Mouse (Mus musculus) adrenal gland, adult 8-10 months (tissue): Measurements from ENCODE around the gene Insyn1. TPM values are rescaled to one million over a fixed set of nuclear protein-coding genes. Genes with fewer than 3 reads are reported as not detected.

Experiments
- DNase-seq: peaks from one replicate; pipeline ENCODE4 v3.0.0; 2022
- total RNA-seq, 4 experiments: library from RNA; stranded (reverse); gene quantifications; 2 replicates each; pipeline ENCODE4 v1.2.4; 2022

Gene Insyn1
- 10 to 100 TPM; 10.8 to 13.7 (median 12.4) TPM for total RNA-seq

DNA sequence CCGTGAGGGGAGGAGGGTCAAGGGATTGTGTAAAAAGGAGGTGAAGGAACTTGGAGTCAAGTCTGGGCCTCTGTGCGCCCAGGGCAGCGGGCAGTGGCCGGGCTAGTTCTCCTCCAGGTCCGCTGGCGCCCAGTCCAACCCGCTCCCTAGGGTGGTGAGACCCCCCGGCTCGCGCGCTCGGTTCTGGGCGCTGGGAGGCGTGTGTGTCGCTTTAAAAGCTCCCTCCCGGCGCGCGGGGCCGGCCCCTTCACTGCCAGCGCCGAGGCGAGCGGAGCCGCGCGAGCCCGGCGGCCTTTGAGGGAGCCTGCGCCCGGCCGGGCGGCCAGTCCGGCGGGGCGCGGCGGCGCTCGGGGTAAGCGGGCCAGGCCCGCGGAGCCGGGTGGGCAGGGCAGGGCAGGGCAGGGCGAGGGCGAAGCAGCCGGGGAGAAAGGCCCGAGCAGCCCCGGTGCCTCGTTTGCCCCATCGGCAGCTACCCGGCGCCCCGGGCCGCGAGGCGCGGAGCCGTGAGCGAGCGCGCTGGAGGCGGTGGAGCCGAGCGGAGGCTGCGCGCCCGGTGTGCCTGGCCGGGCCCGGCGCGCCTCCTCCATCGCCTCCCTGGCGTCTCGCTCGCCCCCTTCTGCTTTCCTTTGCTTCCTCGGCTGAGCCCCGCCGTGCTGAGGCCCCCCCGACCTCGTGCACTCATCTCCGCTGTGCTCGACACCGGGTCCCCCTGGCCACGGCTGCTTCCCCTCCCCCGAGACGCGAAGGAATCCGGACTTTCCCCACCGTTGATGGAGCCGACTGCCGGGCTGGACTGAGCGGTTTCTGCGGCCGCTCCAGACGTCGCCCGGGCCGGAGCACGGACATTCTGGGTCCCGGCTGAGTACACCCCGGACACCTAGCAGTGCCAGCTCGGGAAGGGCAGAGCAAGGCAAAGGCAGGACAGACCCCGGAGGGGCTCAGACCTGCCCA is at the start of gene Insyn1:
Insyn1 (plus strand) TSS at position 753 of the 951 bp plus-strand sequence.
- peak; percentile 13 for DNase-seq

GRCm38 (mm10) chr9:58438921-58439396 is 49.4 kb upstream of the Insyn1 start:
- DNase-seq, result no peak

- peak; percentile 58 for DNase-seq
Measured at GRCm38 (mm10) chr9:58440100-58440499, 48.3 kb upstream of the Insyn1 start.

DNA sequence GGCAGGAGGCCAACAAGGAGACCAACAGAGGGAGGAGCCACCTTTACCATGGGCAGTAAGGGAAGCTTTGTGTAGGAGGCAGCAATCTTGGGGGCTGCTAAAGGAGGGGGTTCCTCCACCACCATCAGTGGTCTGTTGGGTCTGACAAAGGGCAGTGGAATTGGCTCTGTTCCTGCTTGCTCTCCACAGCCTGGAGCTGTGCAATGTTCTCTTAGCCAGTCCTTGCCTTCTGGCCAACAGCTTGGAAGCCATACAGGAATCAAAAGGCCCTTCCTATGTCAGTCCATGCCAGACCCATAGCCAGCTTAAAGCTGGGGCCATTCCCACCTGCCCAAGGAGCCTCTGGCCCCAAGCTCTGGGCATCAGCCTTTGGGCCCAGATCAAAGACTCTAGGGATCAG is 47.8 kb upstream of the Insyn1 start:
- no peak for DNase-seq

GRCm38 (mm10) chr9:58441351-58442104 is 46.9 kb upstream of the Insyn1 start:
- peak; percentile 41 for DNase-seq

DNA sequence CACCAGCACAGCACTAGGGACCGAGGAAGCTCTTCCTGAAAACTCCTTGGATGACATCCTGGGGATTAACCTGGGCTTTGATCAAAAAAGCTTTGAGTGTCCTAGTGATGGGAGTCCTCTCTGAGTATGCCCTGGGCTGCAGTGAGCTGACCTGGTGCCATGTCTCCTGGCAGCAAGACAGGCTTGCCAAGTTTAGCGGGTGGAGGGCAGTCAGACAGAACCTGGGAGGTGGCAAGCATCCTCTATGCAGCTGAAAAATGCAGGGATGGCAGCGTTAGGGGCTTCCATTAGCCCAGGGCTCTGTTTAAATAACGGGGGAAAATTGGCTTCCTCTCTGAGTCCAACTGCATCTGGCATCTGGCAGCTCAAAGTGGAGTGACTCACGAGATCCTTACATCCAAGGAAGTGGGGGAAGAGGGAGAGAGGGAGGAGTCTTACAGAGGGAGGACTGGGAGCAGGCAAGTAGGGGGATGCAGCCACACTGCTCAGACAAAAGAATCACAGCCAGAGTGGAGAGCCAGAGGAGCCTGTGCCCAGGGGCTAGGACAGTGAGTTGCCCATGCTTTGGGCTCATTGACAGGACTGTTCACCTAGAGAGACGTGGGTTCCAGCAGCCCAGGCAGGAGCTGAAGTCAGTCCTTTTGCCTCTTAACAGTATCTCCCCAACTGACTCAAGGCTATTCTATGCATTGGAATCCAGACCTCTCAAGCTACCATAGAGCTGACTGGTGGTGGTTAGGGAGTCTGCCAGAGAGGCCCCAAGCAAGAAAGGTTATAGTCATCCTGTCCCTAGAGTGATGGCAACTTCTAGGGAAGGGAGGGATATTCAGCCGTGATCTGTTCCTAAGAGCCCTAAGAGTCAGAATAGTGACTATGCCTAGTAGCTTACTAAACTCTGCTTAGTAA is 46.0 kb upstream of the Insyn1 start:
- no peak for DNase-seq

GRCm38 (mm10) chr9:58443061-58443460 is 45.3 kb upstream of the Insyn1 start:
- no peak for DNase-seq

GRCm38 (mm10) chr9:58446829-58447228 is 41.6 kb upstream of the Insyn1 start:
- no peak for DNase-seq

DNA sequence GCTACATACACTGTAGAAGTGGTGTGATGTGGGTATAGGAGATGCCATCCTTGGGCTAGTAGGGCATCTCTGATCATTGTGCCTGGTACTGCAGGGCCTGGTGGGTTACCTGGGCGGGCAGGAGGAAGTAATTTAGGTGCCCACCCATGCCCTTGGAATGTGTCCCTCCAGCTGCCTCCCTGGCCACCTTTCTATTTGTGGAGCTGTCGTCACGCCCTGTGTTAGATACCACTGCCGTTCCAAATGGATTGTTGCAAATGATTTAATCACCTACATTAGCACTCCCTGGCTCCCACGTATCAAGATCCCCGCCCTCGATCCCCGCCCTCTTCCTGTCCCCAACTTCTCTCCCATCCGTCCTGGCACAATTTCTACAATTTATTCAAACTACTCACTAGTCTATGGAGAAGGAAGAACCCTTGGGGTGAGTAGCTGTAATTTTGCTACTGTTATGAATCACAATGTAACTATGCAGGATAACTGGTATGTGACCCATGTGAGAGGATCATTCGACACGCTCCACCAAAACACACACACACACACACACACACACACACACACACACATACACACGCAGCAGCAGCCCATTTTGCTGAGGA is 40.3 kb upstream of the Insyn1 start:
- DNase-seq, result no peak

- no peak for DNase-seq
Measured at GRCm38 (mm10) chr9:58449526-58449925, 38.9 kb upstream of the Insyn1 start.

DNA sequence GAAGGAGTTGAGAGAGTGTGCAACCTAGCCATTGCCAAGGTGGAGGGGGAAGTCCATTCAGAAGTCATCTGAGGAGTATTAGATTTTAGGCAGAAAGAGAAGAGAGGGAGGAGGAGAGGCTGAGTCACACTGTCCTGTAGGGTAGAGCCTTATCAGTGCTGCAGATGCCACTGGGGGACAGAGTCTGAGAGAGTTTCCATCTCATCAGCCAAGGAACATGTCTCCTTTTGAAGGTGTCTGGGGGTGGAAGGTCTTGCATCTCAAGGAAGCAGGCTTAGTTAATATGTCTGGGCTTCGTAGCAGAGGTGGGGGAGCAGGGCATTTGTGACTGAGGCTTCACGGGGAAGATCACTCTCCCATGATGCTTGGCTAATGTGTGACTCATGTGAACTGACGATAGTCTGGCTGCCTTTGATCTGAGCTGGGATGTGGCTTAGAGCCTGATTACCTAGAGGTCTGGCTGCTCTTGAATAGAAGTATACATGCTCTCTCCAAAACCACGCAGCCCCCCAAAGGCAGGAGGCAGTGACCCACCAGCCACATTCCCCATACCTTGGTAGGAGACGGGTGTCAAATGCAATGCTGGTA is 34.5 kb upstream of the Insyn1 start:
- no peak for DNase-seq

GRCm38 (mm10) chr9:58454886-58455285 is 33.5 kb upstream of the Insyn1 start:
- DNase-seq, result no peak

GRCm38 (mm10) chr9:58455798-58456197 is 32.6 kb upstream of the Insyn1 start:
- DNase-seq, result no peak

GRCm38 (mm10) chr9:58457481-58457955 is 30.9 kb upstream of the Insyn1 start:
- DNase-seq, result no peak

DNA sequence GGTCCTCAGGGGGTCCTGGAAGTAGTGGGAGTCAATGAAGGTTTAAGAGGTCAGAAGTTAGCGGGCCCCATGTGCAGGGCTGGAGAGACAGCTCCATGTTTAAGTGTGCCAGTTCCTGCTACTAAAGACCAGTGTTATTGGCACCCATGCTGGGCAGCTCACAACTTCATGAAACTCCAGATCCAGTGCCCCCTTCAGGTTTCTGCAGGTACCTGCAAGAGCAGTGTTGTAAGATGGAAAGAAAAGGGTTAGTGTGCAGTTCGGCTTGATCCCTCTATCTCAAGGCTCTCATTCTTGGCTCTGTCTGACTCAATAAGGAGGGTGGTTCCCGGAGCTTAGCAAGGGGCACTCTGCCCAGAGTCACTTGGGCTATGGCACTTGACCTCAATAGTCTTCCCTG is 30.1 kb upstream of the Insyn1 start:
- DNase-seq, result no peak

GRCm38 (mm10) chr9:58458856-58459553 is 29.4 kb upstream of the Insyn1 start:
- DNase-seq, result no peak

DNA sequence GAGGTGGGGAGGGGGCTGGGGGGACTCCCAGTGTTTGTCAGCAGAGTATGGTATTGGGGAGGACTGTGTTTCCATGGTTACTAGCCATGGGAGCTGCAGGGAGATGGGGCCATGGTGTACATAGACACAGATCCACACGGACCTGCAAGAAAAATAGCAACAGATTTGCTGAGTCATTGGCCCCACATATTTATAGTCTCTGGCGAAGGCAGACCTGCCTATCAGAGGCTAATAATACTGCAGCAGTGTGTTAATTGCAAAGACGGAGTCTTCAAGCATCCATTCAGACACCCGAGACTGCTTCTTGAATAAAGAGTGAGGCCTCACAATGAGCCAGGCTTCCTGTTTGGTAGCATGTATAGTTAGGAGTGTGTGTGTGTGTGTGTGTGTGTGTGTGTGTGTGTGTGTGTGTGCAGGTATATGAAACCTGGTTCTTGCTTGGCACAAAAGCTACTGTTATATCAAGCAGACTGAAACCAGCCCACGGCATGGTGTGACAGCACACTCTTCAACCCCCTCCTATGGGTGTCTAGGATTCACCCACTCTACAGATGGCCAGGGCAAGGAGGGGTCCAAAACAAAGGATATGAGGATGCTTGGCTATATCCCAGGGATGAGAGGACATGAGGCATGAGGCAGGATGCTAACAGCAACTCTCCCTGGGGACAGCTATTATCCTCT is 20.9 kb upstream of the Insyn1 start:
- no peak for DNase-seq

- DNase-seq, result no peak
Measured at GRCm38 (mm10) chr9:58470466-58470865, 17.9 kb upstream of the Insyn1 start.

DNA sequence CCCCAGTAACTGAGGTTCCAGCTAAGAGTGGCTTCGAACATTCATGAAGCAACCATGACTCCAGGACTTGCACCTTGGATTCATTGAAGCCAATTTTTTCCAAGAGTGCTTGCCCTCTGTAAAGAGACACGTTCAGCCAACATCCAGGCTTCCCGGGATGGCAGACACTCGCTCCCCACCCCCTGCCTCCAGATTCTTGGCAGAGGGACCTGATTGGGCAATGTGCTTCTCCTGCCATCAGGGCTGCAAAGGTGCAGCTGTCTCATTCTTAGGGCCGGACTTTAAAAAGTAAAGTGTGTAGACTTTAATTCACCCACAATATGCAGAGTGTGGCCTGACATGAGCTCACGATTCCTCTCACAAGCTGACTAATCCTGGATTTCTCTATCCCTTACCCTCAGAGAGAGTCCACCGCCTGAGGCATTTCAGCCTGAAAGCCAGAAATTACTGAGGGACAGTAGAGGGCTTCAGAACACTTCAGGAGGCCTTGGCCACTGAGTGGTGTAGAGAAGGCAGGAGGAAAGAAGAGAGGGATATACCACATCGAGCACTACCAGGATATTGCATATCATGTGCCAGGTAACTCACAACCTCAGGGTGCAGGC is 15.1 kb upstream of the Insyn1 start:
- no peak for DNase-seq

DNA sequence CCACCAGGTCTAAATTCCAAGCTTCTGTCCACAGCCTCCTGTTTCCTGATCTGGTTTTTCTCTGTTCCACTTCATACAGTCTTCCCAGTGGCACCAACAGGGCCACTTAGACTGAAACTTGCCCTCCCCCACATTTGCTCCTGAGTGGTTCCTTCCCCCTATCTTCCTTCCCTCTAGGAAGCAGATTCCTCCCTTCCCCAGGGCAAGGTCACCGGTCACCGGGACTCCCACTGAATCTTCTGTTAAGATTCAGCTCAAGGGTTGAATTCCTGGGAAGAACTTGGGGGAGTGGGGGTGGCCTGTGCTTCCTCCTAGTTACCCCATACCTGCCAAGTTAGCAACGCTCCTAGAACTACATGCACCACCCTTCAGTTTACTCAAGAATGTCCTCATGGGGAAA is 1.3 kb upstream of the Insyn1 start:
- no peak for DNase-seq
